Mouse (Mus musculus): ENCODE data around the gene Atp10a. TPM values are rescaled to one million over a fixed set of nuclear protein-coding genes. Genes with fewer than 3 reads are reported as not detected.

Atp10a gene
- polyA plus RNA-seq, 1 experiment from 2014 or later, result 1.5 TPM

DNA sequence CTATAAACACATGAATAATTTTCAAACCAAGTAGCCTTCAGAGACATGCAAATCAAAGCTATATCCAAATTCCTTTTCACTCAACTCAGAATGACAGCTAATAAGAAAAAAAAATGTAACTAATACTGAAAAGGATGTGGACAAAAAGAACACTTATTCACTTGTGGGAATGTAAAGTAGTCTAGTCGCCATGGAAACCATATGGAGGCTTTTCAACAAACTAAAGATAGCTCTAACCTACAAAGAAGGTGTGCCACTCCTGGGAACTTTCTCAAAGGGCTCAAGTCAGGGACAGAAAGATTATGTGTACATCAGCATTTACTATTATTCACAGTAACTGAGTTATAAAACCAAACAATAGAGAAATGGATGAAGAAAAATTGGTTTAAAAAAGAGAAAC lies 8.6 kb upstream of the Atp10a start:
- ATAC-seq (replicated peaks; ENCODE audit: insufficient number of reproducible peaks, low FRiP score, low TSS enrichment), result no peak
- Histone ChIP-seq H3K9me3 (replicated peaks; ENCODE audit: control insufficient read depth, low read length) (no peaks in the 10 kb centered on the region), H3K36me3 (ENCODE audit: control insufficient read depth, insufficient read depth, low read length) (no peaks in the 10 kb centered on the region), H3K4me3 (ENCODE audit: low read depth, low read length) (no peak overlapping the region), H3K4me1 (ENCODE audit: control insufficient read depth, insufficient read depth, low read length) (no peaks in the 10 kb centered on the region), H3K9ac (ENCODE audit: low read depth, low read length) (no peak overlapping the region), H3K27me3 (ENCODE audit: control insufficient read depth, insufficient read depth, low read length) (no peaks in the 10 kb centered on the region), H3K27ac (ENCODE audit: low read depth, low read length) (no peak overlapping the region), H3K4me2 (no peak overlapping the region)
- 60% methylated on average over 1 of the region's 1 CpGs for WGBS (ENCODE audit: insufficient replicate concordance)

DNA sequence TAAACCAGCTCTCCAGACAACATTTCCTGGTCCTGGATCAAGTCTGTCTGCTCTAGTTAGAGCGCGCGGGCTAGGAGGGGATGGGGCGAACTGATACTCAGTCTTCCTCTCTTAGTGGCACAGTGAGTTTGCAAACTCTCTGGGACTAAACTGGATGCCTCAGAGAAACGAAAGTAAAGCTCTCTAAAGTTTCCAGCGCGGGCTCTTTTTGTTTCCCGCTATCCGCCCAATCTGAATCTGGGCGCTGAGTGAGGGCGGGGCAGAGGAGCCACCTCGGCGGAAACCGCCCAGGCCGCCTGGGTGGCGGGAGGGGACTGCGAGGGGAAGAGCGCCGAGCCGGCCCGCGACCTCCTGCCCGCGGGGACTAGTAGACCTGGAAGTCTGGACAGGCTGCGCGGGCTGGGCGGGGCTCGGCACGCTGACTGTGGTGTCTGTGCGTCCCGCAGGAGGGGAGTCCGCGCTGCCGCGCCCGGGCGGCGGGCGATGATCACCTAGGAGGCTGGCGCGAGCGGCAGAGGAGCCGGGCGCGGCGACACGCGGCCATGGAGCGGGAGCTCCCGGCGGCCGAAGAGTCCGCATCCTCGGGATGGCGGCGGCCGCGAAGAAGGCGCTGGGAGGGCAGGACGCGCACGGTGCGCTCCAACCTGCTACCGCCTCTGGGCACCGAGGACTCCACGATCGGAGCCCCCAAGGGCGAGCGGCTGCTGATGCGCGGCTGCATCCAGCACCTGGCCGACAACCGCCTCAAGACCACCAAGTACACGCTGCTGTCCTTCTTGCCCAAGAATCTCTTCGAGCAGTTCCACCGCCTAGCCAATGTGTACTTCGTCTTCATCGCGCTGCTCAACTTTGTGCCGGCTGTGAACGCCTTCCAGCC lies 2.2 kb downstream of the Atp10a start:
- H3K27me3 ChIP-seq (ENCODE audit: control insufficient read depth, insufficient read depth, low read length), result peaks cover 7% of the 10 kb centered on the region
- peak overlapping the region; percentile 64 for H3K27ac ChIP-seq (ENCODE audit: low read depth, low read length)
- peak overlapping the region; percentile 86 for H3K4me2 ChIP-seq
- H3K9me3 ChIP-seq (replicated peaks; ENCODE audit: control insufficient read depth, low read length), result no peaks in the 10 kb centered on the region
- H3K4me3 ChIP-seq (ENCODE audit: low read depth, low read length), result peak overlapping the region; percentile 72
- peak; percentile 86 for ATAC-seq (replicated peaks; ENCODE audit: insufficient number of reproducible peaks, low FRiP score, low TSS enrichment)
- peaks cover 3% of the 10 kb centered on the region; the same call in 1 of the 2 replicates for H3K4me1 ChIP-seq (ENCODE audit: control insufficient read depth, insufficient read depth, low read length)
- 1% methylated on average over 80 of the region's 81 CpGs for WGBS (ENCODE audit: insufficient replicate concordance)
- no peaks in the 10 kb centered on the region for H3K36me3 ChIP-seq (ENCODE audit: control insufficient read depth, insufficient read depth, low read length)
- H3K9ac ChIP-seq (ENCODE audit: low read depth, low read length), result peak overlapping the region; percentile 76

DNA sequence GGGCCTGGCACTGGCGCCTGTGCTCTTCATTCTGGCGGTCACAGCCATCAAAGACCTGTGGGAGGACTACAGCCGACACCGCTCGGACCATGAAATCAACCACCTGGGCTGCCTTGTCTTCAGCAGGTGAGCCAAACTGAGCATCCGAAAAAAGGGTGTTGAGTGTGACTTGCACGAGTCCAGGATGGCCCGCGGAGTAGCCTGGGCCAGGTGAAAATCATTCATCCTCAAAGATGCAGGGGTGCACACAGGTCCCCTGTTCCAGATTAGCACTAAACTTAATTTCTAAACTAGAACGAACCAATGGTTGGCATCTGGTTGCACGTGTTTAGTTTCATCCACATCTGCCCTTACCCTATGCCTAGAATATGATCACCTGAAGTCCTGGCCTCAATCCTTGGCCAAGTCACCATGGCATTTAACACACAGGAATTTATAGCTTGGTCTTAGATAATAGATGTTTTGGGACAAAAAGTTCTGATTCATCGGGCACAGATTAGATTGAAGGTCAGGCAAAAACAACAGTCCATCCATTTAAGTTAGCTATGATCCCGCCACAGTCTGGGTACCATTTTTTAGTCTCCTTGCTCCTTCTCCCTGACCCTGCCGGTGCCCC lies 2.9 kb downstream of the Atp10a start:
- H3K4me2 ChIP-seq, result peak overlapping the region; percentile 86
- H3K9ac ChIP-seq (ENCODE audit: low read depth, low read length), result peak overlapping the region; percentile 76
- peaks cover 7% of the 10 kb centered on the region for H3K27me3 ChIP-seq (ENCODE audit: control insufficient read depth, insufficient read depth, low read length)
- H3K9me3 ChIP-seq (replicated peaks; ENCODE audit: control insufficient read depth, low read length), result no peaks in the 10 kb centered on the region
- H3K36me3 ChIP-seq (ENCODE audit: control insufficient read depth, insufficient read depth, low read length), result no peaks in the 10 kb centered on the region
- H3K4me1 ChIP-seq (ENCODE audit: control insufficient read depth, insufficient read depth, low read length), result peaks cover 3% of the 10 kb centered on the region; the same call in 1 of the 2 replicates
- no peak for ATAC-seq (replicated peaks; ENCODE audit: insufficient number of reproducible peaks, low FRiP score, low TSS enrichment)
- peak overlapping the region; percentile 72 for H3K4me3 ChIP-seq (ENCODE audit: low read depth, low read length)
- WGBS (ENCODE audit: insufficient replicate concordance), result 23% methylated on average over 14 of the region's 14 CpGs
- no peak overlapping the region for H3K27ac ChIP-seq (ENCODE audit: low read depth, low read length)

DNA sequence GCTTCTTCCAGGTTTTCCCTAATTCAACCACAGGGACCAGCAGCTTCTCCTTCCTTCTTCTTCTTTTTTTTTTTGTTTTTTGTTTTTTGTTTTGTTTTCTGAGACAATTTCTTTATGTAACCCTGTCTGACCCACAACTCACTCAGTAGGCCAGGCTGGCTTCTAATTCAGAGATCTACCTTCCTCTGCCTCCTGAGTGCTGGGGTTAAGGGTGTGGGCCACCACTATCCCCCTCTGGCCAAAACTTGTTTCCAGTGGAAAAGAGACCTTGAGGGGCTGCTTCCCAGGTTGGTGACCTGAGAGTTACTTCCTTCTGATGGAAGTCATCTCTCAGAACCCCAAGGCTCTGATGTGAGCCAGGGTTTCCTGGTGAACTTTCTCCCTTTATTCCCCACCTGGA lies 4.1 kb downstream of the Atp10a start:
- ATAC-seq (replicated peaks; ENCODE audit: insufficient number of reproducible peaks, low FRiP score, low TSS enrichment), result no peak

DNA sequence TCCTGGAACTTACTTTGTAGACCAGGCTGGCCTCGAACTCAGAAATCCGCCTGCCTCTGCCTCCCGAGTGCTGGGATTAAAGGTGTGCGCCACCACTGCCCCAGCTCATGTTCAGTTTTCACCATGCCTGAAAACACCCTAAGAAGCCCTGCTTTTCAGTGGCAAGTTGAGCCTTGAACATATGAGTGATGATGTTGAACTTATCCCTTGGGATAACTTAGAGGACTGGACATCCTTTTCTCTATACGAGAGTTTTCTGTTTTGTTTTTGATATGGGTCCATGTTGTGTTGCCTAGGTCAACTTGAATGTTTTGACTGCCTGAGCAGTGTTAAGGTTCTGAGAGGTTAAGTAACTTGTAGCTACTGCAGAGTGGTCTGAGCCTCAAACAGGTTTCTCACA lies 4.7 kb downstream of the Atp10a start:
- no peak overlapping the region for H3K4me3 ChIP-seq (ENCODE audit: low read depth, low read length)
- H3K9me3 ChIP-seq (replicated peaks; ENCODE audit: control insufficient read depth, low read length), result no peaks in the 10 kb centered on the region
- WGBS (ENCODE audit: insufficient replicate concordance), result 71% methylated on average over 5 of the region's 5 CpGs
- H3K4me2 ChIP-seq, result no peak overlapping the region
- H3K27me3 ChIP-seq (ENCODE audit: control insufficient read depth, insufficient read depth, low read length), result peaks cover 7% of the 10 kb centered on the region
- peaks cover 3% of the 10 kb centered on the region; the same call in 1 of the 2 replicates for H3K4me1 ChIP-seq (ENCODE audit: control insufficient read depth, insufficient read depth, low read length)
- no peaks in the 10 kb centered on the region for H3K36me3 ChIP-seq (ENCODE audit: control insufficient read depth, insufficient read depth, low read length)
- no peak for ATAC-seq (replicated peaks; ENCODE audit: insufficient number of reproducible peaks, low FRiP score, low TSS enrichment)
- no peak overlapping the region for H3K27ac ChIP-seq (ENCODE audit: low read depth, low read length)
- no peak overlapping the region for H3K9ac ChIP-seq (ENCODE audit: low read depth, low read length)

More for the DNA sequence above, 4.1 kb downstream of the Atp10a start:
- no peaks in the 10 kb centered on the region for H3K9me3 ChIP-seq (replicated peaks; ENCODE audit: control insufficient read depth, low read length)
- H3K4me1 ChIP-seq (ENCODE audit: control insufficient read depth, insufficient read depth, low read length), result peaks cover 3% of the 10 kb centered on the region; the same call in 1 of the 2 replicates
- H3K36me3 ChIP-seq (ENCODE audit: control insufficient read depth, insufficient read depth, low read length), result no peaks in the 10 kb centered on the region
- no peak overlapping the region for H3K4me2 ChIP-seq
- no peak overlapping the region for H3K9ac ChIP-seq (ENCODE audit: low read depth, low read length)
- no peak overlapping the region for H3K27ac ChIP-seq (ENCODE audit: low read depth, low read length)
- peaks cover 7% of the 10 kb centered on the region for H3K27me3 ChIP-seq (ENCODE audit: control insufficient read depth, insufficient read depth, low read length)
- H3K4me3 ChIP-seq (ENCODE audit: low read depth, low read length), result no peak overlapping the region

DNA sequence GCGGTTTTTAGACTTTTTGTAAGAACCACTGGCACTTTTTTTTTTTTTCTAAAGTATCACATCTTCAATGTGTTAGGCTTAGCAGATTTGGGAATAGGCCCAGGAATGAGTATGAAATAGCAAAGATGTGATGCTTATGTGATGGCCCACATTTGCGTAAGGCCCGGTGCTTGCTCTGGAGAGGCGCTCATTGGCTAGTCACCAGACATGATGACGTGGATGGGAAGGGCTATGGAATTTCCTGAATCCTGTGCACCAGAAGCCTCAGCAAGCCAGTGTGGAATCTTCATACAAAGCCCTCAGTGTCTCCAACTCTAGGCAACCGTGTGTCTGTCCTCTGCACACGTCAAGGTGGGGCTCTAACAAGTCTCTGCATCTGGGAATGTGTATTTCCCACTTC lies 5.1 kb downstream of the Atp10a start:
- Histone ChIP-seq H3K36me3 (ENCODE audit: control insufficient read depth, insufficient read depth, low read length) (no peaks in the 10 kb centered on the region), H3K27ac (ENCODE audit: low read depth, low read length) (no peak overlapping the region), H3K4me3 (ENCODE audit: low read depth, low read length) (no peak overlapping the region), H3K4me2 (no peak overlapping the region), H3K9me3 (replicated peaks; ENCODE audit: control insufficient read depth, low read length) (no peaks in the 10 kb centered on the region), H3K27me3 (ENCODE audit: control insufficient read depth, insufficient read depth, low read length) (peaks cover 7% of the 10 kb centered on the region), H3K4me1 (ENCODE audit: control insufficient read depth, insufficient read depth, low read length) (peaks cover 3% of the 10 kb centered on the region; the same call in 1 of the 2 replicates), H3K9ac (ENCODE audit: low read depth, low read length) (no peak overlapping the region)
- WGBS (ENCODE audit: insufficient replicate concordance), result 91% methylated on average over 7 of the region's 7 CpGs
- no peak for ATAC-seq (replicated peaks; ENCODE audit: insufficient number of reproducible peaks, low FRiP score, low TSS enrichment)

DNA sequence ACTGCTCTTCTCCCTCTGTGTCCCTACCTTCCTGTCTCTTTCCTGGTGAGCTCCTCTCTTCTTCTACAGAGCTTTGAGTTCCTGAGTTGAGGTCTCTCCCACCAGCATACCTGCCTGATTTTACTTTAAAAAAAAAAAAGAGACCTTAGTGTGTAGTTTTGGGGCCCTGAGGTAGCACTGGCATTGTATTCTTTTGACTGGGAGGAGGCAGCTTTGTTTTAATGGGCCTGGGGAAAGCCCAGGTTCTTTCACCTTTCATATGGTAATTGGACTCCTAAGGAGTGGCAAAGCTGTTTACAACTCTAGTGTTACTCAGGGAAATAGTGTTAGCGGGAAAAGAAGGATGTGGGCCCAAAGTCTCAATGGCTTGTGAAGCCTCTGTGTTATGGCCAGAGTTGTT lies 12.7 kb downstream of the Atp10a start:
- H3K27ac ChIP-seq (ENCODE audit: low read depth, low read length), result no peak overlapping the region
- no peaks in the 10 kb centered on the region; the same call in 1 of the 2 replicates for H3K9me3 ChIP-seq (replicated peaks; ENCODE audit: control insufficient read depth, low read length)
- H3K4me1 ChIP-seq (ENCODE audit: control insufficient read depth, insufficient read depth, low read length), result no peaks in the 10 kb centered on the region
- H3K36me3 ChIP-seq (ENCODE audit: control insufficient read depth, insufficient read depth, low read length), result no peaks in the 10 kb centered on the region
- H3K9ac ChIP-seq (ENCODE audit: low read depth, low read length), result no peak overlapping the region
- WGBS (ENCODE audit: insufficient replicate concordance), result 71% methylated on average over 1 of the region's 1 CpGs
- no peak overlapping the region for H3K4me3 ChIP-seq (ENCODE audit: low read depth, low read length)
- no peak for ATAC-seq (replicated peaks; ENCODE audit: insufficient number of reproducible peaks, low FRiP score, low TSS enrichment)
- no peaks in the 10 kb centered on the region for H3K27me3 ChIP-seq (ENCODE audit: control insufficient read depth, insufficient read depth, low read length)
- H3K4me2 ChIP-seq, result no peak overlapping the region

DNA sequence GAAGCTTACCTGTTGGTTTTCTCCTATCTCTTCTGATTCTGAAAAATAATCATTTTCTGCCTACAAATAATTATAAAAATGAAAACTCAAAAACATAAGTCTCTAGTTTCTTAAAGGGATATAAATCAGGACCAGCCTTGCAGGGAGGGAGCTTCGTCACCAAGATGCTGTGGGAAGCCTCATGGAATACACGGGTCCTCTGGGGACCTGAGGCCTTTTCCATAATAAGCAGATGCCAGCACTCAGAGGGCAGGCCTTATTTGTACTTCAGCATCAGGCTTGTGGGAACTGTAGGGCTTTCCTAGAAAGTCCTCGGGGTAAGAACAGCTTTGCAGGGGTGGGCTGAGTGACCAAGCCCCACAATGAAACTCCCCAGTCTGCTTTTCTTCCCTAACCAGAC lies 20.1 kb downstream of the Atp10a start:
- H3K4me3 ChIP-seq (ENCODE audit: low read depth, low read length), result no peak overlapping the region
- no peaks in the 10 kb centered on the region; the same call in 1 of the 2 replicates for H3K9me3 ChIP-seq (replicated peaks; ENCODE audit: control insufficient read depth, low read length)
- 50% methylated on average over 3 of the region's 3 CpGs for WGBS (ENCODE audit: insufficient replicate concordance)
- no peak overlapping the region for H3K9ac ChIP-seq (ENCODE audit: low read depth, low read length)
- ATAC-seq (replicated peaks; ENCODE audit: insufficient number of reproducible peaks, low FRiP score, low TSS enrichment), result no peak
- H3K4me1 ChIP-seq (ENCODE audit: control insufficient read depth, insufficient read depth, low read length), result no peaks in the 10 kb centered on the region
- H3K27me3 ChIP-seq (ENCODE audit: control insufficient read depth, insufficient read depth, low read length), result no peaks in the 10 kb centered on the region
- H3K4me2 ChIP-seq, result no peak overlapping the region
- H3K27ac ChIP-seq (ENCODE audit: low read depth, low read length), result no peak overlapping the region
- H3K36me3 ChIP-seq (ENCODE audit: control insufficient read depth, insufficient read depth, low read length), result no peaks in the 10 kb centered on the region
